Mouse (Mus musculus): ENCODE measurements around the gene Lxn.

Lxn gene

GRCm38 (mm10) chr3:67463450-67464372 is at the start of gene Lxn:
Lxn (minus strand) TSS chr3:67463926.
- DNase-seq, result peak; percentile 55

GRCm38 (mm10) chr3:67512807-67513206 is 49.1 kb upstream of the Lxn start:
- peak; percentile 58 for DNase-seq

- DNase-seq, result no peak
Measured at GRCm38 (mm10) chr3:67508216-67508892, 44.6 kb upstream of the Lxn start.

- no peak for DNase-seq
Measured at GRCm38 (mm10) chr3:67505286-67505685, 41.6 kb upstream of the Lxn start.

- DNase-seq, result no peak
Measured at GRCm38 (mm10) chr3:67503878-67504277, 40.2 kb upstream of the Lxn start.

GRCm38 (mm10) chr3:67499406-67499791 is 35.7 kb upstream of the Lxn start:
- DNase-seq, result no peak

- DNase-seq, result no peak
Measured at GRCm38 (mm10) chr3:67498773-67499405, 35.2 kb upstream of the Lxn start.

- no peak for DNase-seq
Measured at GRCm38 (mm10) chr3:67497998-67498397, 34.3 kb upstream of the Lxn start.

- DNase-seq, result no peak
Measured at GRCm38 (mm10) chr3:67496310-67496709, 32.6 kb upstream of the Lxn start.

GRCm38 (mm10) chr3:67493132-67493531 is 29.4 kb upstream of the Lxn start:
- no peak for DNase-seq

GRCm38 (mm10) chr3:67492086-67492869 is 28.6 kb upstream of the Lxn start:
- DNase-seq, result no peak

- DNase-seq, result no peak
Measured at GRCm38 (mm10) chr3:67490156-67490555, 26.4 kb upstream of the Lxn start.

GRCm38 (mm10) chr3:67485233-67485632 is 21.5 kb upstream of the Lxn start:
- no peak for DNase-seq

GRCm38 (mm10) chr3:67482400-67482799 is 18.7 kb upstream of the Lxn start:
- DNase-seq, result no peak

GRCm38 (mm10) chr3:67479806-67480205 is 16.1 kb upstream of the Lxn start:
- no peak for DNase-seq

- no peak for DNase-seq
Measured at GRCm38 (mm10) chr3:67473438-67473837, 9.7 kb upstream of the Lxn start.

GRCm38 (mm10) chr3:67471408-67472127 is 7.8 kb upstream of the Lxn start:
- no peak for DNase-seq

GRCm38 (mm10) chr3:67467281-67467680 is 3.6 kb upstream of the Lxn start:
- no peak for DNase-seq

- no peak for DNase-seq
Measured at GRCm38 (mm10) chr3:67466576-67466975, 2.9 kb upstream of the Lxn start.

GRCm38 (mm10) chr3:67463001-67463400 is 725 bp downstream of the Lxn start:
- peak; percentile 33 for DNase-seq

- DNase-seq, result no peak
Measured at GRCm38 (mm10) chr3:67462578-67462977, 1.1 kb downstream of the Lxn start.

- no peak for DNase-seq
Measured at GRCm38 (mm10) chr3:67462015-67462414, 1.7 kb downstream of the Lxn start.
